Mouse (Mus musculus): ENCODE results near the gene Ralgps1. TPM values are rescaled to one million over a fixed set of nuclear protein-coding genes. Genes with fewer than 3 reads are reported as not detected.

The Ralgps1 gene
- polyA plus RNA-seq, 1 experiment, result not detected

DNA sequence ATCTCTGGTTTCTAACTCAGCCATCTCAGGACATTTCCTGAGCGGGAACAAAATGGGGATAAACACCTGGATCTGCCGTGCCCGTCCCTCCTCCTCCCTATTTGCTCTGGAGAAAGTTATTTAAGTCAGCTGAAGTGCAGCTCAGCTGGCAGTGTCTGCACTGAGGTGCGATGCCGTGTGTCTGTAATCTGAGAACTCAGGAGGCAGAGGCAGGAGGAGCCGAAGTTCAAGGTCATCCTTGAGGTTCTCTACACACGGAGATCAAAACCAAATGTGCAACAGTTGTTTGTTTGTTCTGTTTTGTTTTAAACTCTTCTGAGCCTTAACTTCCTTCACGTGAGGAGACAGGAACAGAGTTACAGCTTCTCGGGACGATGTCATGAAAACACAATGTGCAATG lies 140.6 kb downstream of the Ralgps1 start:
- Histone ChIP-seq H3K27me3 (ENCODE audit: control insufficient read depth) (no peaks in the 10 kb centered on the region), H3K4me1 (ENCODE audit: control insufficient read depth) (no peaks in the 10 kb centered on the region), H3K36me3 (ENCODE audit: control insufficient read depth) (no peaks in the 10 kb centered on the region), H3K9me3 (ENCODE audit: control insufficient read depth, low read length) (no peaks in the 10 kb centered on the region), H3K4me3 (replicated peaks) (no peak overlapping the region)
- TF ChIP-seq GATA1 (IDR thresholded peaks at IDR 0.05; ENCODE audit: low read length), result no peak
- no peak for TF ChIP-seq TAL1 (IDR thresholded peaks at IDR 0.05; ENCODE audit: low read length)

DNA sequence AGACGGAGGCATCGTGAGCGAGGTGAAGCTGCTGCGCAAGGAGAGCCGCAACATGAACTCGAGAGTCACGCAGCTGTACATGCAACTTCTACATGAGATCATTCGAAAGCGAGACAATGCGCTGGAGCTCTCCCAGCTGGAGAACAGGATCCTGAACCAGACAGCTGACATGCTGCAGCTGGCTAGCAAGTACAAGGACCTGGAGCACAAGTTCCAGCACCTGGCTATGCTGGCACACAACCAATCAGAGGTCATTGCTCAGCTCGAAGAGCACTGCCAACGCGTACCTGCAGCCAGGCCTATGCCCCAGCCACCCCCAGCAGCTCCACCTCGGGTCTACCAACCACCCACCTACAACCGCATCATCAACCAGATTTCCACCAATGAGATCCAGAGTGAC lies 142.7 kb downstream of the Ralgps1 start:
- no peak for TF ChIP-seq TAL1 (IDR thresholded peaks at IDR 0.05; ENCODE audit: low read length)
- TF ChIP-seq GATA1 (IDR thresholded peaks at IDR 0.05; ENCODE audit: low read length), result no peak
- H3K4me1 ChIP-seq (ENCODE audit: control insufficient read depth), result no peaks in the 10 kb centered on the region
- no peaks in the 10 kb centered on the region for H3K36me3 ChIP-seq (ENCODE audit: control insufficient read depth)
- H3K4me3 ChIP-seq (replicated peaks), result no peak overlapping the region
- H3K9me3 ChIP-seq (ENCODE audit: control insufficient read depth, low read length), result no peaks in the 10 kb centered on the region
- H3K27me3 ChIP-seq (ENCODE audit: control insufficient read depth), result no peaks in the 10 kb centered on the region

DNA sequence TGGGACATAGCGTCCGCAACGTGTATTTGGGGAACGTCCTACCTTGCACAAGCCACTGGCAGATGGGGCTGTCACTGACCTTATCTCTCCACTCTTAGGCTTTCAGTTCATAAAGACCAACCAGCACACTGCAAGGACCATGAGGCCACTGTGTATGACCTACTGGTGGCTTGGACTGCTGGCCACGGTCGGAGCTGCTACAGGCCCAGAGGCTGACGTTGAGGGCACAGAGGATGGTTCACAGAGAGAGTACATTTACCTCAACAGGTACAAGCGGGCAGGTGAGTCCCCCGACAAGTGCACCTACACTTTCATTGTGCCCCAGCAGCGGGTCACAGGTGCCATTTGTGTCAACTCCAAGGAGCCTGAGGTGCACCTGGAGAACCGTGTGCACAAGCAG lies 143.2 kb downstream of the Ralgps1 start:
- H3K27me3 ChIP-seq (ENCODE audit: control insufficient read depth), result no peaks in the 10 kb centered on the region
- no peaks in the 10 kb centered on the region for H3K36me3 ChIP-seq (ENCODE audit: control insufficient read depth)
- H3K4me3 ChIP-seq (replicated peaks), result no peak overlapping the region
- no peak for TF ChIP-seq GATA1 (IDR thresholded peaks at IDR 0.05; ENCODE audit: low read length)
- no peak for TF ChIP-seq TAL1 (IDR thresholded peaks at IDR 0.05; ENCODE audit: low read length)
- no peaks in the 10 kb centered on the region for H3K4me1 ChIP-seq (ENCODE audit: control insufficient read depth)
- no peaks in the 10 kb centered on the region for H3K9me3 ChIP-seq (ENCODE audit: control insufficient read depth, low read length)

DNA sequence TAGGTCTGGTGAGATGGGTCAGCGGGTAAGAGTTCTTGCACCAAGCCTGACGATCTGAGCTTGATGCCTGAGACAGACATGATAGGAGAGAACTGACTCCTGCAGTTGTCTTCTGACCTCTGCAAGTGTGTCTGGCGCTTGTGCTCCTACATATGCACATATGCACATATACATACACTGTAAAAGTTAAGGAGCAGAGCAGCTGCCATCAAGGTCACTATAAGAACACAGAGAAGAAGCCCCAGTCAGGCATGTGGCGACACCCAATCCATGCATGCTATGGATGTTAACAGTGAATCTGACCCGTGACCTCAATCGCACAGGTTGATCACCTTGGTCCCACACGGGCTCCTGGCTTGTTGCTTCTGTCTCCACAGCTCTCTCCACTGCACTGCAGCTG lies 145.4 kb downstream of the Ralgps1 start:
- TF ChIP-seq GATA1 (IDR thresholded peaks at IDR 0.05; ENCODE audit: low read length) (no peak), TAL1 (IDR thresholded peaks at IDR 0.05; ENCODE audit: low read length) (no peak)
- no peaks in the 10 kb centered on the region for H3K27me3 ChIP-seq (ENCODE audit: control insufficient read depth)

DNA sequence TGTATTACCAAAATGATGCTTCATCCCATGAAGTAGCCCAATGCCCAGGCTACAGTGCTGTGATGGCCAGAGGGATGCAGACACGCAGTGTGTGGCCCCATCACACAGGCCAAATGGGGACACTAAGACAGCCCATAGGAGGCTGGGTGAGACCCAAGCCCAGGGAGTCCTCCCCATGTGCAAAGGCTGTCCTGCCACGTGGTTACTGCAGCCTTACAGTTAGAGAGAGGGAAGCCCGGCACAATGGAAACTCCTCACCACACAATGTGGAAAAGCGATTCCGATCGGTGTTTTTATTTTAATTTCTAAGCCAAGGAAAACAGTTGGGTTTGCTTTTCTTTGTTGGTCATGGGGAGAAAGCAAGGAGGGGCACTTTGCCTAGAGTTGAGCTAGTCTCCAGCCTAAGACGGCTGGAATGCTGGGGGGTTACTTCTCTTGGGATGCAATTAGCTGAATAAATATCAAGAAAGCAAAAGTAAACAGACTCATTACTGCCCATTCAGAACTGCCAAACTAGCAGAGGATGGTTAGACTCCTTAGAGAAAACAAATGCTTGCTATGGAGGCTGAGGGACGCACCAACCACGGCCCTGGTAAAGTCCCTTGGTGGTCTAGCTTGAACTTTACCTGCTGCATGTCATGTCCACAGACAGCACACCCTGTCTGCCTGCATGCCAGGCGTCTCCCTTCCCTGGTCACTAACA lies 147.5 kb downstream of the Ralgps1 start:
- Histone ChIP-seq H3K9me3 (ENCODE audit: control insufficient read depth, low read length) (no peaks in the 10 kb centered on the region), H3K4me1 (ENCODE audit: control insufficient read depth) (no peaks in the 10 kb centered on the region), H3K36me3 (ENCODE audit: control insufficient read depth) (no peaks in the 10 kb centered on the region), H3K4me3 (replicated peaks) (no peak overlapping the region), H3K27me3 (ENCODE audit: control insufficient read depth) (no peaks in the 10 kb centered on the region)
- TF ChIP-seq GATA1 (IDR thresholded peaks at IDR 0.05; ENCODE audit: low read length) (no peak), TAL1 (IDR thresholded peaks at IDR 0.05; ENCODE audit: low read length) (no peak)

More for the DNA sequence above, 145.4 kb downstream of the Ralgps1 start:
- Histone ChIP-seq H3K4me3 (replicated peaks) (no peak overlapping the region), H3K4me1 (ENCODE audit: control insufficient read depth) (no peaks in the 10 kb centered on the region), H3K9me3 (ENCODE audit: control insufficient read depth, low read length) (no peaks in the 10 kb centered on the region), H3K36me3 (ENCODE audit: control insufficient read depth) (no peaks in the 10 kb centered on the region)

DNA sequence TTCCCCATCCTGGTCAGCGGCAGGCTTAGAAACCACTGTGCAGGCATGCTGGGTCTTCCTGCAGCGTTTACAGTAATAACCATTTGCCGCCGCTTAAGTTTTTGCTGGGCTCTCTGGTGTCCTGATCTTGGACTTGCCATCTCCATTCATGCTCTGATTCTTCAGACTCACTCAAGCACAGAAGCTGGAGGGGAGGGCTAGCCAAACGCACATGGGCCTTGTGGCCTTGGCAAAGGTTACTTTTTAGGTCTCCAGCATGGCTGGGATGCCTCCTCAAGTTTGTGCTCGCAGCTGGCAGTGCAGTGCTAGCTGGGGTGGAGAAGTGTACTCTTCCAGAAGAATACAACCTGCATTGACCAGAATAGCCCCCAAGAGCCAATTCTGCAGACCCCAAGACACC lies 148.8 kb downstream of the Ralgps1 start:
- Histone ChIP-seq H3K36me3 (ENCODE audit: control insufficient read depth) (no peaks in the 10 kb centered on the region), H3K4me1 (ENCODE audit: control insufficient read depth) (no peaks in the 10 kb centered on the region), H3K4me3 (replicated peaks) (no peak overlapping the region), H3K27me3 (ENCODE audit: control insufficient read depth) (no peaks in the 10 kb centered on the region), H3K9me3 (ENCODE audit: control insufficient read depth, low read length) (no peaks in the 10 kb centered on the region)
- TF ChIP-seq TAL1 (IDR thresholded peaks at IDR 0.05; ENCODE audit: low read length) (no peak), GATA1 (IDR thresholded peaks at IDR 0.05; ENCODE audit: low read length) (no peak)

DNA sequence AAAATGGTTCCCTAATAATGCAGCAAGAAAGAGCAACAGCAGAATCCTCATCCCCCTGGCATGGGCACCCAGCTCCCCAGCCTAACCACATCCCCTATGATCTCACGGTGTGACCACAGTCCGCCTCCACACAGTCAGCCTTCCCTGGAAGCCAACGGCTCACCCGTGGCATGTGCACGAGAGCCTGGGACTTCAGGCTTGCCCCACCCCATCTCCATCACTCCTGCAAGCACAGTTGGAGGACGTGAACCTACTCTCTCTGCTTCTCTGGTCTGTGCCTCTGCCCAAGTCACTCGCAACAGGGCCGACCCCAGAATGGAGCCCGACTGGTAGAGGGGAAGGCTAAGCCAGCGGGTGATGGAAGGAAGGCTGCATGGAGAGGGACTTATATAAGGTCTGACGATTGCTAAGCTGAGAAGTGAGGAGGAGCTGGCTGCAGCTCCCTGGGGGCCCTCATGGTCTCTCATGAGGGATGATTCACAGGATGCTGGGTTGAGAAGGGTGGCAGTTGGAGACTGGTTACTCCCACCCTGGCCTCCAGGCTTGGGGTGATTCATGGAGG lies 149.9 kb downstream of the Ralgps1 start:
- H3K9me3 ChIP-seq (ENCODE audit: control insufficient read depth, low read length), result no peaks in the 10 kb centered on the region
- TF ChIP-seq TAL1 (IDR thresholded peaks at IDR 0.05; ENCODE audit: low read length) (no peak), GATA1 (IDR thresholded peaks at IDR 0.05; ENCODE audit: low read length) (no peak)
- peaks cover under 1% of the 10 kb centered on the region; the same call in 1 of the 2 replicates for H3K27me3 ChIP-seq (ENCODE audit: control insufficient read depth)
- H3K4me1 ChIP-seq (ENCODE audit: control insufficient read depth), result no peaks in the 10 kb centered on the region; the same call in 1 of the 2 replicates
- H3K4me3 ChIP-seq (replicated peaks), result no peak overlapping the region
- no peaks in the 10 kb centered on the region for H3K36me3 ChIP-seq (ENCODE audit: control insufficient read depth)

DNA sequence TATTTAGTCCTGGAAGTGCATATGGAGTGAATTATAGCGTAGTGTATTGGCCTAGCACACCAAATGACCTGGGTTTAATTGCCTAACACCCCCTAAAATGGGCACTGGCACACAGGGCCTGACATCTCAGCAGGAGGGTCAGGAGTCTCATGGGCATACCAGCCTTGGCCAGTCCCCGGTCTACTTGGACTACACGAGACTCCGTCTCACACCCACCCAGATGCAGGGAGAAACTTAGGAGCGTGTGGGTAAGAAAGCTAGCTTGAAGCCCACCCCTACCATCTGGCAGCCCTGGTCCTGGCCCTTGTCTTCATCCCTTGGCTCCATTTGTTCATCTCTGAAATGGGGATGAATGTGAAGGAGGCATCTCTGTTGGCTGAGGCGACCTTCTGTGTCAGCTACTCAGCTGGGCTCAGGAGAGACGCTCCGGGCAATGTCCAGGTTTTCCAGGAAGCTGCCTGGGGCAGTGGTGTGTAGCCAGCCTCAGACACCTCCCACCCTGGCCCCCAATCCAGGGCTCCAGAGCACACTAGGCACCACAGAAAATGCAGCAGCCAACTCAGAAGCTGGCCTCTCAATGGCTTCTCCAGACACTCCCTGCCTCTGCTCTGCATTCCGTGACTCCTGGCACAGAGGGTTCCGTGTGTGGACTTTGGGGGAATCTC lies 150.5 kb downstream of the Ralgps1 start:
- H3K4me1 ChIP-seq (ENCODE audit: control insufficient read depth), result peaks cover under 1% of the 10 kb centered on the region
- no peak for TF ChIP-seq GATA1 (IDR thresholded peaks at IDR 0.05; ENCODE audit: low read length)
- TF ChIP-seq TAL1 (IDR thresholded peaks at IDR 0.05; ENCODE audit: low read length), result no peak
- peaks cover 3% of the 10 kb centered on the region for H3K27me3 ChIP-seq (ENCODE audit: control insufficient read depth)
- no peaks in the 10 kb centered on the region for H3K9me3 ChIP-seq (ENCODE audit: control insufficient read depth, low read length)
- no peaks in the 10 kb centered on the region for H3K36me3 ChIP-seq (ENCODE audit: control insufficient read depth)
- no peak overlapping the region for H3K4me3 ChIP-seq (replicated peaks)

DNA sequence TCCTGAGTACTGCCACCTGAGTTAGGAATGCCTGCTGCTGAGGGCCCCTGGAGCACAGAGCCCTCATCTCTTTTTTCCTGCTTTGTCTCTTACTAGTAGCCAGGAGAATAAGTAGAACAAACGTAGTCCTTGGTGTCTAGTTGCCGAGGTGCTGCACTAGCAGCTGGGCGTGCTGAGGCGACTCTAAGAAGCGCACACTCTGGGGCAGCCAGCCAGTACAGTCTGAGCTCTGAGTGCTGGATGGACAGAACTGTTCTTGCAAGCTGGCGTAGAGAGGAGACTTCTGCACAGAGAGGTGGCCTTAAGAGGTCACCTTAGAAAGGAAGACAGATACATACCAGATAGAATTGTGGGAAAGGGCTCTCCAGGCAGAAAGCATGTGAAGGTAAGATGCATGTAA lies 151.0 kb downstream of the Ralgps1 start:
- Histone ChIP-seq H3K9me3 (ENCODE audit: control insufficient read depth, low read length) (no peaks in the 10 kb centered on the region), H3K36me3 (ENCODE audit: control insufficient read depth) (no peaks in the 10 kb centered on the region), H3K4me1 (ENCODE audit: control insufficient read depth) (peaks cover 5% of the 10 kb centered on the region), H3K4me3 (replicated peaks) (no peak overlapping the region), H3K27me3 (ENCODE audit: control insufficient read depth) (peaks cover 3% of the 10 kb centered on the region)
- TF ChIP-seq TAL1 (IDR thresholded peaks at IDR 0.05; ENCODE audit: low read length) (no peak), GATA1 (IDR thresholded peaks at IDR 0.05; ENCODE audit: low read length) (no peak)
